Mouse (Mus musculus) CH12.LX (cell line): ENCODE results near the gene Kif13a.

Experiments used
- HCFC1 ChIP-seq: IDR thresholded peaks from 2 replicates; pipeline ENCODE4 v1.6.1; 2012; ENCODE audit warnings: low read depth, mild to moderate bottlenecking, inconsistent platforms, low read length, improper control_type of control experiment
- RAD21 ChIP-seq: IDR thresholded peaks from 2 replicates; pipeline ENCODE4 v1.6.1; 2011; ENCODE audit warnings: low read depth, mild to moderate bottlenecking, low read length, improper control_type of control experiment, moderate library complexity
- SIN3A ChIP-seq: IDR thresholded peaks from 2 replicates; pipeline ENCODE4 v1.6.1; 2012; ENCODE audit warnings: low read length, improper control_type of control experiment, inconsistent platforms

- TF ChIP-seq HCFC1 (no peak), SIN3A (no peak), RAD21 (no peak)
Observed at GRCm38 (mm10) chr13:46880736-46881135, 48.9 kb downstream of the Kif13a start.
